Mouse (Mus musculus) hindbrain, embryonic 15.5 days (tissue): ENCODE measurements at regions not wholly inside any gene's neighbourhood (a gene's known extent, or its start where the extent isn't known, plus 50 kb on each side); places are given as distances from the start of the nearest gene placed in this dataset.

ENCODE experiments used
- ATAC-seq: fragments of 200-750 bp; cut with Nextera tagmentation; 2 replicates; pipeline ENCODE4 v1.8.0; 2017; ENCODE audit warnings: low read depth, moderate number of reproducible peaks, moderate TSS enrichment; ENCODE audit not compliant: low FRiP score
- H3K27ac ChIP-seq: fragments of 300-500 bp; sonication (generic); replicated peaks from 2 replicates; pipeline ENCODE4 v1.5.1; 2015; ENCODE audit warnings: mild to moderate bottlenecking, inconsistent platforms
- H3K27me3 ChIP-seq: fragments of 300-500 bp; sonication (generic); 2 replicates; pipeline ENCODE4 v1.6.1; 2015; ENCODE audit warnings: control low read depth, inconsistent platforms
- H3K36me3 ChIP-seq: fragments of 300-500 bp; sonication (generic); 2 replicates; pipeline ENCODE4 v1.6.1; 2015; ENCODE audit warnings: control low read depth, inconsistent platforms
- H3K4me1 ChIP-seq: fragments of 300-500 bp; sonication (generic); replicated peaks from 2 replicates; pipeline ENCODE4 v1.6.1; 2015; ENCODE audit warnings: control low read depth, inconsistent platforms
- H3K4me2 ChIP-seq: fragments of 300-500 bp; sonication (generic); 2 replicates; pipeline ENCODE4 v1.6.1; 2015; ENCODE audit warnings: moderate library complexity, mild to moderate bottlenecking, inconsistent platforms
- H3K4me3 ChIP-seq: fragments of 300-500 bp; sonication (generic); 2 replicates; pipeline ENCODE4 v1.5.1; 2015; ENCODE audit warnings: mild to moderate bottlenecking, inconsistent platforms
- H3K9ac ChIP-seq: fragments of 300-500 bp; sonication (generic); 2 replicates; pipeline ENCODE4 v1.6.1; 2015; ENCODE audit warnings: inconsistent platforms
- H3K9me3 ChIP-seq: fragments of 300-500 bp; sonication (generic); 2 replicates; pipeline ENCODE4 v1.6.1; 2016; ENCODE audit warnings: control low read depth, inconsistent platforms
- WGBS: fragments of 180-500 bp; shearing (Covaris S2); methylation state at CpG from one replicate; pipeline ENCODE4 v1.1.7; 2015; 5-methylcytosine and 5-hydroxymethylcytosine counted together

- H3K27ac ChIP-seq: no peak overlapping the region
- ATAC-seq: no peak
- H3K27me3 ChIP-seq: no peaks in the 10 kb centered on the region
- no peak overlapping the region for H3K4me2 ChIP-seq
- H3K4me3 ChIP-seq: no peak overlapping the region
- H3K9me3 ChIP-seq: no peaks in the 10 kb centered on the region
- no peaks in the 10 kb centered on the region for H3K4me1 ChIP-seq
- H3K9ac ChIP-seq: no peak overlapping the region
- WGBS: 43% methylated on average over 2 of the region's 2 CpGs
- H3K36me3 ChIP-seq: no peaks in the 10 kb centered on the region
These were observed 904.8 kb upstream of the Lrrc6 start for GRCm38 (mm10) chr15:67405523-67405922.

- H3K9me3 ChIP-seq: no peaks in the 10 kb centered on the region
- H3K4me3 ChIP-seq: no peak overlapping the region
- no peak overlapping the region for H3K9ac ChIP-seq
- no peak overlapping the region for H3K4me2 ChIP-seq
- no peaks in the 10 kb centered on the region for H3K27me3 ChIP-seq
- WGBS: 71% methylated on average over 2 of the region's 2 CpGs
- no peaks in the 10 kb centered on the region for H3K36me3 ChIP-seq
- no peaks in the 10 kb centered on the region for H3K4me1 ChIP-seq
- no peak overlapping the region for H3K27ac ChIP-seq
- ATAC-seq: no peak
These were observed 904.3 kb upstream of the Lrrc6 start for GRCm38 (mm10) chr15:67405011-67405410.

- H3K4me3 ChIP-seq: no peak overlapping the region
- no peak overlapping the region for H3K9ac ChIP-seq
- no peak overlapping the region for H3K4me2 ChIP-seq
- no peaks in the 10 kb centered on the region for H3K4me1 ChIP-seq
- no peaks in the 10 kb centered on the region for H3K36me3 ChIP-seq
- H3K9me3 ChIP-seq: no peaks in the 10 kb centered on the region
- H3K27me3 ChIP-seq: no peaks in the 10 kb centered on the region
- no peak overlapping the region for H3K27ac ChIP-seq
- ATAC-seq: no peak
These were observed 901.6 kb upstream of the Lrrc6 start for GRCm38 (mm10) chr15:67402310-67402709.

- H3K27ac ChIP-seq: no peak overlapping the region
- no peak overlapping the region for H3K4me2 ChIP-seq
- no peaks in the 10 kb centered on the region for H3K4me1 ChIP-seq
- H3K9ac ChIP-seq: no peak overlapping the region
- H3K4me3 ChIP-seq: no peak overlapping the region
- ATAC-seq: no peak
- 86% methylated on average over 5 of the region's 5 CpGs for WGBS
- no peaks in the 10 kb centered on the region for H3K36me3 ChIP-seq
- no peaks in the 10 kb centered on the region for H3K27me3 ChIP-seq
- H3K9me3 ChIP-seq: no peaks in the 10 kb centered on the region
These were observed 896.6 kb upstream of the Lrrc6 start for GRCm38 (mm10) chr15:67397269-67397668.

- no peak for ATAC-seq
- WGBS: 86% methylated on average over 1 of the region's 1 CpGs
These were observed 894.4 kb upstream of the Lrrc6 start for GRCm38 (mm10) chr15:67395114-67395513.

GRCm38 (mm10) chr15:67391918-67392317 lies 891.2 kb upstream of the Lrrc6 start:
- Histone ChIP-seq H3K4me2 (no peak overlapping the region), H3K36me3 (no peaks in the 10 kb centered on the region), H3K9ac (no peak overlapping the region), H3K27me3 (no peaks in the 10 kb centered on the region), H3K9me3 (no peaks in the 10 kb centered on the region), H3K4me3 (no peak overlapping the region), H3K27ac (no peak overlapping the region), H3K4me1 (no peaks in the 10 kb centered on the region)
- WGBS: 91% methylated on average over 5 of the region's 5 CpGs
- no peak for ATAC-seq

More at GRCm38 (mm10) chr15:67395114-67395513, 894.4 kb upstream of the Lrrc6 start:
- Histone ChIP-seq H3K9me3 (no peaks in the 10 kb centered on the region), H3K4me2 (no peak overlapping the region), H3K4me1 (no peaks in the 10 kb centered on the region), H3K27me3 (no peaks in the 10 kb centered on the region), H3K36me3 (no peaks in the 10 kb centered on the region), H3K9ac (no peak overlapping the region), H3K27ac (no peak overlapping the region), H3K4me3 (no peak overlapping the region)

GRCm38 (mm10) chr15:67388514-67388913 lies 887.8 kb upstream of the Lrrc6 start:
- H3K4me3 ChIP-seq: no peak overlapping the region
- 81% methylated on average over 8 of the region's 8 CpGs for WGBS
- ATAC-seq: no peak
- no peaks in the 10 kb centered on the region for H3K36me3 ChIP-seq
- no peak overlapping the region for H3K27ac ChIP-seq
- no peaks in the 10 kb centered on the region for H3K27me3 ChIP-seq
- H3K9me3 ChIP-seq: no peaks in the 10 kb centered on the region
- H3K4me1 ChIP-seq: no peaks in the 10 kb centered on the region
- no peak overlapping the region for H3K4me2 ChIP-seq
- no peak overlapping the region for H3K9ac ChIP-seq

- no peak overlapping the region for H3K4me2 ChIP-seq
- H3K4me1 ChIP-seq: no peaks in the 10 kb centered on the region
- no peaks in the 10 kb centered on the region for H3K36me3 ChIP-seq
- H3K4me3 ChIP-seq: no peak overlapping the region
- no peaks in the 10 kb centered on the region for H3K9me3 ChIP-seq
- no peak overlapping the region for H3K27ac ChIP-seq
- no peak overlapping the region for H3K9ac ChIP-seq
- H3K27me3 ChIP-seq: no peaks in the 10 kb centered on the region
- ATAC-seq: no peak
These were observed 886.2 kb upstream of the Lrrc6 start for GRCm38 (mm10) chr15:67386896-67387295.

- H3K4me1 ChIP-seq: no peaks in the 10 kb centered on the region
- H3K27me3 ChIP-seq: no peaks in the 10 kb centered on the region
- ATAC-seq: no peak
- H3K36me3 ChIP-seq: no peaks in the 10 kb centered on the region
- no peak overlapping the region for H3K4me2 ChIP-seq
- H3K9ac ChIP-seq: no peak overlapping the region
- 74% methylated on average over 4 of the region's 4 CpGs for WGBS
- H3K27ac ChIP-seq: no peak overlapping the region
- H3K9me3 ChIP-seq: no peaks in the 10 kb centered on the region
- no peak overlapping the region for H3K4me3 ChIP-seq
These were observed 872.9 kb upstream of the Lrrc6 start for GRCm38 (mm10) chr15:67373599-67373998.

- no peaks in the 10 kb centered on the region for H3K9me3 ChIP-seq
- no peak for ATAC-seq
- H3K4me3 ChIP-seq: no peak overlapping the region
- H3K36me3 ChIP-seq: no peaks in the 10 kb centered on the region
- no peaks in the 10 kb centered on the region for H3K27me3 ChIP-seq
- H3K27ac ChIP-seq: no peak overlapping the region
- no peak overlapping the region for H3K9ac ChIP-seq
- no peaks in the 10 kb centered on the region for H3K4me1 ChIP-seq
- WGBS: 78% methylated on average over 8 of the region's 8 CpGs
- no peak overlapping the region for H3K4me2 ChIP-seq
These were observed 872.3 kb upstream of the Lrrc6 start for GRCm38 (mm10) chr15:67373030-67373429.

- peak; percentile 23; the same call in 1 of the 2 replicates for ATAC-seq
- no peaks in the 10 kb centered on the region for H3K9me3 ChIP-seq
- no peaks in the 10 kb centered on the region for H3K36me3 ChIP-seq
- H3K9ac ChIP-seq: no peak overlapping the region
- H3K4me2 ChIP-seq: no peak overlapping the region
- H3K27me3 ChIP-seq: no peaks in the 10 kb centered on the region
- WGBS: 58% methylated on average over 4 of the region's 4 CpGs
- H3K27ac ChIP-seq: no peak overlapping the region
- H3K4me1 ChIP-seq: 0 out of 2 replicates have a peak, but pooled peaks cover 4% of the 10 kb centered on the region
- H3K4me3 ChIP-seq: no peak overlapping the region
These were observed 863.5 kb upstream of the Lrrc6 start for GRCm38 (mm10) chr15:67364099-67364756.

GRCm38 (mm10) chr15:67361012-67361571 lies 860.4 kb upstream of the Lrrc6 start:
- Histone ChIP-seq H3K4me1 (0 out of 2 replicates have a peak, but pooled peaks cover 4% of the 10 kb centered on the region), H3K27ac (no peak overlapping the region), H3K4me3 (no peak overlapping the region), H3K27me3 (no peaks in the 10 kb centered on the region), H3K9me3 (no peaks in the 10 kb centered on the region), H3K36me3 (no peaks in the 10 kb centered on the region), H3K9ac (no peak overlapping the region), H3K4me2 (no peak overlapping the region)
- WGBS: 63% methylated on average over 1 of the region's 1 CpGs
- no peak for ATAC-seq

GRCm38 (mm10) chr15:67357867-67358266 lies 857.2 kb upstream of the Lrrc6 start:
- Histone ChIP-seq H3K4me1 (no peaks in the 10 kb centered on the region), H3K27ac (no peak overlapping the region), H3K36me3 (no peaks in the 10 kb centered on the region), H3K9ac (no peak overlapping the region), H3K9me3 (no peaks in the 10 kb centered on the region), H3K27me3 (no peaks in the 10 kb centered on the region), H3K4me2 (no peak overlapping the region), H3K4me3 (no peak overlapping the region)
- no peak for ATAC-seq
- 94% methylated on average over 3 of the region's 3 CpGs for WGBS
